Mouse (Mus musculus) MEL (cell line): ENCODE data around the gene Slc25a25. TPM values are rescaled to one million over a fixed set of nuclear protein-coding genes. Genes with fewer than 3 reads are reported as not detected.
A peak's percentile ranks its signal among the peaks of the same experiment; 100 is the strongest.

Experiments
- DNase-seq: peaks from one replicate; pipeline ENCODE4 v3.0.0; 2011; ENCODE audit warnings: low read depth, low spot score
- H3K27ac ChIP-seq: 2 replicates; pipeline ENCODE4 v1.5.1; 2012; ENCODE audit warnings: low read depth, mild to moderate bottlenecking, control low read depth, low read length, moderate library complexity; ENCODE audit not compliant: control insufficient read depth
- H3K27me3 ChIP-seq, 2 experiments: fragments of 150-350 bp in 1 of 2; sonication (generic) in 1 of 2; 2 replicates each; pipeline ENCODE4 v1.6.1; 2012; ENCODE audit warnings: low read length in 2 of 2, mild to moderate bottlenecking in 2 of 2, improper control_type of control experiment in 1 of 2, moderate library complexity in 1 of 2; ENCODE audit not compliant: insufficient read depth in 2 of 2, control insufficient read depth in 1 of 2
- H3K36me3 ChIP-seq, 2 experiments: 2 replicates each; pipeline ENCODE4 v1.6.1; 2012 to 2014; ENCODE audit warnings: low read length in 2 of 2, improper control_type of control experiment in 1 of 2, inconsistent platforms in 1 of 2, mild to moderate bottlenecking in 1 of 2; ENCODE audit not compliant: insufficient read depth in 2 of 2, control insufficient read depth in 1 of 2
- H3K4me1 ChIP-seq, 2 experiments: fragments of 150-350 bp in 1 of 2; sonication (generic) in 1 of 2; 2 replicates each; pipeline ENCODE4 v1.6.1; 2012; ENCODE audit warnings: low read length in 2 of 2, improper control_type of control experiment in 1 of 2, mild to moderate bottlenecking in 1 of 2; ENCODE audit not compliant: insufficient read depth in 2 of 2, control insufficient read depth in 1 of 2
- H3K4me3 ChIP-seq, 2 experiments: fragments of 150-350 bp in 1 of 2; sonication (generic) in 1 of 2; 2 replicates each; pipeline ENCODE4 v1.5.1; 2012; ENCODE audit warnings: low read depth in 2 of 2, low read length in 2 of 2, mild to moderate bottlenecking in 2 of 2, moderate library complexity in 2 of 2, control low read depth in 1 of 2, improper control_type of control experiment in 1 of 2; ENCODE audit not compliant: control insufficient read depth in 1 of 2, insufficient read depth in 1 of 2
- H3K79me2 ChIP-seq: 2 replicates; pipeline ENCODE4 v1.6.1; 2012; ENCODE audit warnings: mild to moderate bottlenecking, low read length, moderate library complexity; ENCODE audit not compliant: control insufficient read depth, poor library complexity, insufficient read depth
- H3K9ac ChIP-seq: 2 replicates; pipeline ENCODE4 v1.6.1; 2012; ENCODE audit warnings: low read depth, mild to moderate bottlenecking, control low read depth, low read length, moderate library complexity; ENCODE audit not compliant: control insufficient read depth, poor library complexity, severe bottlenecking
- H3K9me3 ChIP-seq: fragments of 150-350 bp; sonication (generic); replicated peaks from 2 replicates; pipeline ENCODE4 v1.6.1; 2012; ENCODE audit warnings: mild to moderate bottlenecking, low read length, improper control_type of control experiment, moderate library complexity; ENCODE audit not compliant: insufficient read depth
- BHLHE40 ChIP-seq: IDR thresholded peaks from 2 replicates; pipeline ENCODE4 v1.6.1; 2012; ENCODE audit warnings: low read depth, mild to moderate bottlenecking, inconsistent platforms, low read length, improper control_type of control experiment, borderline replicate concordance
- CHD1 ChIP-seq: IDR thresholded peaks from 2 replicates; pipeline ENCODE4 v1.6.1; 2012; ENCODE audit warnings: low read depth, mild to moderate bottlenecking, inconsistent platforms, low read length, improper control_type of control experiment
- CHD2 ChIP-seq: IDR thresholded peaks from 2 replicates; pipeline ENCODE4 v1.6.1; 2011; ENCODE audit warnings: low read length, improper control_type of control experiment
- CTCF ChIP-seq, 3 experiments: IDR thresholded peaks in 2 of 3; conservative IDR thresholded peaks in 1 of 3; 2 replicates each; pipeline ENCODE4 v1.5.1; 2011 to 2012; ENCODE audit warnings: low read length in 3 of 3, low read depth in 2 of 3, mild to moderate bottlenecking in 2 of 3, improper control_type of control experiment in 1 of 3, inconsistent platforms in 1 of 3, mixed read lengths in 1 of 3, moderate library complexity in 1 of 3; ENCODE audit not compliant: control insufficient read depth in 1 of 3, insufficient read depth in 1 of 3, poor library complexity in 1 of 3, severe bottlenecking in 1 of 3
- E2F4 ChIP-seq: IDR thresholded peaks from 2 replicates; pipeline ENCODE4 v1.6.1; 2011; ENCODE audit warnings: low read depth, low read length, improper control_type of control experiment, borderline replicate concordance
- ELF1 ChIP-seq: IDR thresholded peaks from 2 replicates; pipeline ENCODE4 v1.6.1; 2014; ENCODE audit warnings: low read depth, mild to moderate bottlenecking, inconsistent platforms, low read length, improper control_type of control experiment, moderate library complexity
- EP300 ChIP-seq, 2 experiments: IDR thresholded peaks; 2 replicates each; pipeline ENCODE4 v1.6.1; 2011; ENCODE audit warnings: improper control_type of control experiment in 2 of 2, low read length in 2 of 2, low read depth in 1 of 2, mild to moderate bottlenecking in 1 of 2
- ETS1 ChIP-seq: IDR thresholded peaks from 2 replicates; pipeline ENCODE4 v1.6.1; 2012; ENCODE audit warnings: low read depth, mild to moderate bottlenecking, inconsistent platforms, low read length, improper control_type of control experiment, moderate library complexity
- GABPA ChIP-seq: IDR thresholded peaks from 2 replicates; pipeline ENCODE4 v1.6.1; 2012; ENCODE audit warnings: low read depth, mild to moderate bottlenecking, inconsistent platforms, low read length, improper control_type of control experiment, moderate library complexity
- GATA1 ChIP-seq: IDR thresholded peaks from 2 replicates; pipeline ENCODE4 v1.6.1; 2011; ENCODE audit warnings: low read depth, low read length, improper control_type of control experiment
- HCFC1 ChIP-seq: IDR thresholded peaks from 2 replicates; pipeline ENCODE4 v1.6.1; 2012; ENCODE audit warnings: low read depth, mild to moderate bottlenecking, inconsistent platforms, low read length, improper control_type of control experiment, moderate library complexity
- JUND ChIP-seq: IDR thresholded peaks from 2 replicates; pipeline ENCODE4 v1.6.1; 2011; ENCODE audit warnings: low read depth, mild to moderate bottlenecking, improper control_type of control experiment, low read length
- KAT2A ChIP-seq: conservative IDR thresholded peaks from 2 replicates; pipeline ENCODE4 v1.6.1; 2012; ENCODE audit warnings: low read depth, low read length, improper control_type of control experiment, inconsistent platforms
- MAFK ChIP-seq: IDR thresholded peaks from 2 replicates; pipeline ENCODE4 v1.6.1; 2011; ENCODE audit warnings: low read depth, mild to moderate bottlenecking, low read length, improper control_type of control experiment, borderline replicate concordance
- MAX ChIP-seq: IDR thresholded peaks from 2 replicates; pipeline ENCODE4 v1.6.1; 2011; ENCODE audit warnings: low read length, improper control_type of control experiment
- MEF2A ChIP-seq: IDR thresholded peaks from 2 replicates; pipeline ENCODE4 v1.6.1; 2014; ENCODE audit warnings: low read depth, mild to moderate bottlenecking, inconsistent platforms, low read length, improper control_type of control experiment; ENCODE audit not compliant: poor library complexity, insufficient replicate concordance, severe bottlenecking; ENCODE audit errors: extremely low read depth
- MXI1 ChIP-seq: IDR thresholded peaks from 2 replicates; pipeline ENCODE4 v1.6.1; 2011; ENCODE audit warnings: mild to moderate bottlenecking, low read depth, low read length, improper control_type of control experiment
- MYC ChIP-seq: IDR thresholded peaks from 2 replicates; pipeline ENCODE4 v1.6.1; 2011; ENCODE audit warnings: low read depth, mild to moderate bottlenecking, low read length, improper control_type of control experiment, moderate library complexity
- NELFE ChIP-seq: IDR thresholded peaks from 2 replicates; pipeline ENCODE4 v1.6.1; 2011; ENCODE audit warnings: low read depth, low read length, improper control_type of control experiment
- NRF1 ChIP-seq: IDR thresholded peaks from 2 replicates; pipeline ENCODE4 v1.6.1; 2014; ENCODE audit warnings: low read depth, mild to moderate bottlenecking, inconsistent platforms, low read length, improper control_type of control experiment, moderate library complexity; ENCODE audit not compliant: poor library complexity, insufficient read depth, severe bottlenecking
- POLR2A ChIP-seq, 2 experiments: IDR thresholded peaks; 2 replicates each; pipeline ENCODE4 v1.6.1; 2011 to 2012; ENCODE audit warnings: low read length in 2 of 2, mild to moderate bottlenecking in 2 of 2, control low read depth in 1 of 2, improper control_type of control experiment in 1 of 2, low read depth in 1 of 2, moderate library complexity in 1 of 2; ENCODE audit not compliant: control insufficient read depth in 1 of 2, insufficient read depth in 1 of 2, poor library complexity in 1 of 2
- POLR2AphosphoS2 ChIP-seq: IDR thresholded peaks from 2 replicates; pipeline ENCODE4 v1.6.1; 2011; ENCODE audit warnings: low read length, improper control_type of control experiment
- POLR2AphosphoS5 ChIP-seq: IDR thresholded peaks from 2 replicates; pipeline ENCODE4 v1.6.1; 2012; ENCODE audit warnings: low read depth, borderline replicate concordance, mild to moderate bottlenecking, inconsistent platforms, low read length, moderate library complexity, mixed read lengths
- RAD21 ChIP-seq: IDR thresholded peaks from 2 replicates; pipeline ENCODE4 v1.6.1; 2011; ENCODE audit warnings: mild to moderate bottlenecking, low read depth, low read length, improper control_type of control experiment
- RCOR1 ChIP-seq: IDR thresholded peaks from 2 replicates; pipeline ENCODE4 v1.6.1; 2012; ENCODE audit warnings: low read depth, mild to moderate bottlenecking, inconsistent platforms, low read length, improper control_type of control experiment
- SIN3A ChIP-seq: IDR thresholded peaks from 2 replicates; pipeline ENCODE4 v1.6.1; 2012; ENCODE audit warnings: low read length, improper control_type of control experiment, inconsistent platforms
- SMC3 ChIP-seq: IDR thresholded peaks from 2 replicates; pipeline ENCODE4 v1.6.1; 2011; ENCODE audit warnings: low read depth, low read length, improper control_type of control experiment
- TAL1 ChIP-seq: IDR thresholded peaks from 2 replicates; pipeline ENCODE4 v1.6.1; 2012; ENCODE audit warnings: mild to moderate bottlenecking, inconsistent platforms, low read length, moderate library complexity, mixed read lengths
- TBP ChIP-seq: IDR thresholded peaks from 2 replicates; pipeline ENCODE4 v1.8.0; 2011; ENCODE audit warnings: low read depth, low read length, improper control_type of control experiment
- TCF12 ChIP-seq: IDR thresholded peaks from 2 replicates; pipeline ENCODE4 v1.6.1; 2014; ENCODE audit warnings: low read depth, mild to moderate bottlenecking, inconsistent platforms, low read length, improper control_type of control experiment, moderate library complexity
- UBTF ChIP-seq: IDR thresholded peaks from 2 replicates; pipeline ENCODE4 v1.6.1; 2012; ENCODE audit warnings: low read depth, mild to moderate bottlenecking, inconsistent platforms, low read length, improper control_type of control experiment, moderate library complexity, borderline replicate concordance; ENCODE audit not compliant: insufficient read depth
- USF1 ChIP-seq: IDR thresholded peaks from 2 replicates; pipeline ENCODE4 v1.6.1; 2014; ENCODE audit warnings: low read depth, mild to moderate bottlenecking, inconsistent platforms, low read length, improper control_type of control experiment, moderate library complexity
- USF2 ChIP-seq, 2 experiments: IDR thresholded peaks; 2 replicates each; pipeline ENCODE4 v1.6.1; 2011 to 2012; ENCODE audit warnings: improper control_type of control experiment in 2 of 2, low read length in 2 of 2, borderline replicate concordance in 1 of 2, inconsistent platforms in 1 of 2, low read depth in 1 of 2, mild to moderate bottlenecking in 1 of 2; ENCODE audit not compliant: insufficient read depth in 1 of 2
- ZC3H11A ChIP-seq: IDR thresholded peaks from 2 replicates; pipeline ENCODE4 v1.6.1; 2012; ENCODE audit warnings: low read depth, mild to moderate bottlenecking, inconsistent platforms, low read length, improper control_type of control experiment
- ZKSCAN1 ChIP-seq: IDR thresholded peaks from 2 replicates; pipeline ENCODE4 v1.6.1; 2012; ENCODE audit warnings: low read depth, mild to moderate bottlenecking, inconsistent platforms, low read length, improper control_type of control experiment, moderate library complexity
- ZMIZ1 ChIP-seq: IDR thresholded peaks from 2 replicates; pipeline ENCODE4 v1.6.1; 2012; ENCODE audit warnings: low read depth, mild to moderate bottlenecking, inconsistent platforms, low read length, improper control_type of control experiment, moderate library complexity
- ZNF384 ChIP-seq: IDR thresholded peaks from 2 replicates; pipeline ENCODE4 v1.6.1; 2012; ENCODE audit warnings: low read depth, mild to moderate bottlenecking, inconsistent platforms, low read length, improper control_type of control experiment
- polyA plus RNA-seq, 2 experiments: library from polyadenylated mRNA; stranded (reverse) in 1 of 2; unstranded in 1 of 2; fragments of >175 nt in 1 of 2; fragments of >200 nt in 1 of 2; gene quantifications; 2 replicates each; pipeline versions ENCODE4 v1.2.1 to v1.2.4; 2012; ENCODE audit warnings: low replicate concordance in 2 of 2, low read depth in 1 of 2; ENCODE audit not compliant: insufficient read length in 2 of 2, insufficient read depth in 1 of 2, missing spikeins in 1 of 2
- total RNA-seq: library from RNA; depleted of rRNA; stranded (reverse); fragments of 300-350 nt; gene quantifications from 2 replicates; pipeline ENCODE4 v1.2.3, GENCODE M21; 2012

Slc25a25 gene
- total and polyA plus RNA-seq, 3 experiments, result 22.3 to 32.5 TPM; not detected in 1

GRCm38 (mm10) chr2:32486155-32486554 lies 34.9 kb upstream of the Slc25a25 start:
- Histone ChIP-seq H3K27ac (peak overlapping the region; percentile 67), H3K4me1 (peaks cover 10 to 19% of the 10 kb centered on the region in 2 experiments), H3K9me3 (no peaks in the 10 kb centered on the region), H3K36me3 (peaks cover 0 to 7% of the 10 kb centered on the region in 2 experiments; a peak in 2 of 4 replicates), H3K9ac (peak overlapping the region; percentile 53), H3K27me3 (no peaks in the 10 kb centered on the region), H3K4me3 (peak overlapping the region; percentile 34 to 38), H3K79me2 (no peaks in the 10 kb centered on the region)
- DNase-seq, result peak; percentile 89
- TF ChIP-seq ETS1, result peak; percentile 80
- TF ChIP-seq SMC3, result no peak
- 0 out of 2 replicates have a peak, but pooled peaks have one; percentile 19 for TF ChIP-seq RCOR1
- TF ChIP-seq ZNF384, result no peak
- TF ChIP-seq ZMIZ1, result no peak
- TF ChIP-seq MXI1, result peak; percentile 99
- TF ChIP-seq TBP, result peak; percentile 37; the same call in 1 of the 2 replicates
- TF ChIP-seq CHD2, result no peak
- 0 out of 4 replicates have a peak, but pooled peaks of 1 of the 2 experiments have one; percentile 26 for TF ChIP-seq POLR2A (IDR thresholded peaks at IDR 0.05; ENCODE audit: control insufficient read depth in 1 of 2, insufficient read depth in 1 of 2, low read depth in 1 of 2, low read length in 2 of 2, poor library complexity in 1 of 2)
- no peak for TF ChIP-seq UBTF
- TF ChIP-seq E2F4, result no peak
- TF ChIP-seq HCFC1, result no peak
- no peak for TF ChIP-seq USF2 (IDR thresholded peaks at IDR 0.05; ENCODE audit: borderline replicate concordance in 1 of 2, insufficient read depth in 1 of 2, low read depth in 1 of 2, low read length in 2 of 2)
- no peak for TF ChIP-seq NRF1
- TF ChIP-seq JUND, result no peak
- peak; percentile 48 for TF ChIP-seq TAL1
- TF ChIP-seq BHLHE40, result peak; percentile 81
- peak; percentile 97 for TF ChIP-seq SIN3A
- TF ChIP-seq TCF12, result peak; percentile 83
- TF ChIP-seq ELF1, result no peak
- no peak for TF ChIP-seq ZC3H11A
- no peak for TF ChIP-seq POLR2AphosphoS2
- TF ChIP-seq CHD1, result no peak
- TF ChIP-seq NELFE, result 0 out of 2 replicates have a peak, but pooled peaks have one; percentile 41
- no peak for TF ChIP-seq CTCF (IDR thresholded peaks at IDR 0.05 in 2 of 3, conservative IDR thresholded peaks at IDR 0.05 in 1 of 3; ENCODE audit: control insufficient read depth in 1 of 3, insufficient read depth in 1 of 3, low read depth in 2 of 3, low read length in 3 of 3, poor library complexity in 1 of 3, severe bottlenecking in 1 of 3)
- no peak for TF ChIP-seq MEF2A
- no peak for TF ChIP-seq KAT2A
- peak; percentile 97 for TF ChIP-seq MAX
- peak; percentile 68 to 69; a peak in 3 of 4 replicates for TF ChIP-seq EP300 (IDR thresholded peaks at IDR 0.05; ENCODE audit: low read depth in 1 of 2, low read length in 2 of 2)
- peak; percentile 30; the same call in 1 of the 2 replicates for TF ChIP-seq USF1
- peak; percentile 93 for TF ChIP-seq MYC
- TF ChIP-seq GABPA, result no peak
- TF ChIP-seq MAFK, result no peak
- no peak for TF ChIP-seq POLR2AphosphoS5
- TF ChIP-seq RAD21, result no peak
- TF ChIP-seq GATA1, result peak; percentile 81
- TF ChIP-seq ZKSCAN1, result no peak
